Mouse (Mus musculus): ENCODE measurements at regions not wholly inside any gene's neighbourhood (a gene's known extent, or its start where the extent isn't known, plus 50 kb on each side); places are given as distances from the start of the nearest gene placed in this dataset.
A peak's percentile ranks its signal among the peaks of the same experiment; 100 is the strongest.

DNA sequence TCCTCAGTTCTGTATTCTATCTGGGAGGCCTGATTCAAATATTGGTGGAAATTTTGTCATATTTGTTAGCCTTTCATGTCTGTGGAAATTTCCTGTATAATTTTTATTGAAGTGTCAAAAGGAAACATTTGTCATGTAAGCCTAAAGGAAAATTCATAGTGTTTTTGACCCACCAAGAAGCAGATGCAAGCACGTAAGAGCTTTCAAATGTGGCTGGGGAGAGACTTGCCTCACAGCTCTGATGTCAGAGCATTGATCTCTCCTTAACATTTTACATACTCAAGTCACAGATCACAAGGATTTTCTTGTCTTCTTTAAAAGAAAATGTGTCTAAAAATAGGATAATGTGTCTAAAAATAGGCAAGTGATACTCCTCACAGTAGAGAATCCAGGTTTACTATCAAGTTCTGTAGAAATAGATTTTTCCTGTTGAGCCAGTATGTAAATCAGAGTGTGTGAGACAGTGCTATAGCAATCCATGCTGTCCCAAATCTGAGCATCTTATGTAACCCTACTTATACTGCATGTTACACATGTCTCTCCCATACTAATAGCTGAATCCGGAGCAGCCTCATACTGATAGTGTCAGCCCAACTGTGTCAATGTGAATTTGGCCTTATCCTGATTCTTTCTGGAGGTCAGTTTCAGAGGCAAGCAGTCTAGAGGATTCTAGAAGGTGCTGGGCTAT lies 110.0 kb upstream of the Runx1 start:
- DNase-seq (ENCODE audit: low read depth, low spot score): peak; percentile 48

GRCm38 (mm10) chr16:92930103-92930502 lies 104.2 kb upstream of the Runx1 start:
- DNase-seq (ENCODE audit: low read depth, low spot score): no peak

- DNase-seq (ENCODE audit: low read depth, low spot score): no peak
Observed at GRCm38 (mm10) chr16:92928201-92928600, 102.3 kb upstream of the Runx1 start.

DNA sequence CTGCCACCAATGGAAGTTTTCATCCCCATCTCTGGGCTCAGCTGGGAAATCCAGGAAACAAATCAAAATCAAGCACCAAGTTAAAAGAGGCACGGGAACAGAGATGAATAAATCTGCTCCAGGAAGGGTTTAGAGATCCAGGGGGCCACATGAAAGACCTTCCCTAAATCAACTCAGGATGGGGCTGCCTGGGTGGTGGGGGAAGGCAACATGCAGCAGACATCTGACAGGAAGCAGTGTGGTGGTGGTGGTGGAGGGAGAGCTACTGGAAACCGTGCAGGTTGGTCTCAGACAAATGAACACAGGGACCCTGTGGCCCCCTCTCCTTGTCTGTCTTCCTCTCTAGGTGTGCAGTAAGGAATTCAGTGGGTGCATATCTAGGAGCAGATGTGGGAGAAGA lies 101.7 kb upstream of the Runx1 start:
- DNase-seq (ENCODE audit: low read depth, low spot score): no peak

DNA sequence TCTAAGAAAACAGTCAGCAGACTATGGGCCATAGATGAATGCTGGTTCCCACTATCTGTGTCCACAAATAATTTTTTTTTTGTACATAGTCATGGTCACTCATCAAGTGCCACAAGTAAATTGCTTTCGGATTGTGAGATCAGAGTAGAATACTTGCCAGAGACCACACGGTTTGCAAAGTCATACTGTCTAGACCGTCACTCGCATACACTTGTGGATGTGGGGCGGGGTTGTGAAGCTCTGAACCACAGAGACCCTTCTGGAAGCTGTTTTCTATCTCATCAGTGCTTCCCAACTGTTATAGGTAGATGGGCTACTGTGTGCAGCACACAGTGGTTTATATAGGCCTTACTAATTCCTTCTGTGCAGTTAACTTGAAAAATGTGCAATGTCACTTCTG lies 100.9 kb upstream of the Runx1 start:
- no peak for DNase-seq (ENCODE audit: low read depth, low spot score)

DNA sequence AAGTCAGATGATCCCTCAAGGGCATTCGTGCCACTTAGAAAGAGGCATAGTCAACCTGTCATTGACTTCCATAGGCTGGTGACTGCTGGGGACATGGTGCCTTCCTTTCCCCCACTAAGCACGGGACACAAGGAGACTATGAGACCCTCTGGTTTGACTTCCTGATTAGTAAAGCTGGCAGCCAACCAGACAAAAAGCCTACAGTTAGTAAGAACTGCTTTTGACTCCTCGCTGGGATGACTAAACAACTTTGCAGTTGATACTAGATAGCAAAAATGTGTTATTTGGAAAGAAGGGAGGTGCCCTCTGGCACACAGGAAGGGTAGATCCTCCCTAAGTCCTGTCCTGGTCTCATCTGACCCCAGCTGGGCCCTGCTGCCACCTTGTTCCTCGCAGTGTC lies 95.0 kb upstream of the Runx1 start:
- no peak for DNase-seq (ENCODE audit: low read depth, low spot score)

- no peak for DNase-seq (ENCODE audit: low read depth, low spot score)
Observed at GRCm38 (mm10) chr16:92917356-92917755, 91.4 kb upstream of the Runx1 start.

- peak; percentile 12 for DNase-seq (ENCODE audit: low read depth, low spot score)
Observed at GRCm38 (mm10) chr16:92915651-92916050, 89.7 kb upstream of the Runx1 start.

GRCm38 (mm10) chr16:92906873-92907272 lies 80.9 kb upstream of the Runx1 start:
- no peak for DNase-seq (ENCODE audit: low read depth, low spot score)

DNA sequence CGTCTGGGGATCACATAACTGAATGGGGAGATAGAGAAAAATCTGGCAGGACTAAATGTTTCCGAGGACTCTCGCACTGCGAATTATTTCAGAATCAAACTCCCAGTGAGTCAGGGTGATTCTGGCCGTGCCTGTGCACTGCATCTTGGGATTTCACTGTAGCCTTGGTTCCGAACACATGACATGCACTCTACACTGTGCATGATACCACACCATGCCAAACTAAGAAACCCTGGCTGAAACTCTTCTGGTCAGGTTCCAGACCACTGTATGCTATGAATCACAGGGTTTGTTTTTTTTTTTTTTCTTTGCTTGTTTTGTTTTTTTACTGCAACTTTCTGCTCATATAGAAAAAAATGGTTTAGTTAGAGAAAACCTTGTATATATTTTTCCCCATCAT lies 79.7 kb upstream of the Runx1 start:
- DNase-seq (ENCODE audit: low read depth, low spot score): no peak

DNA sequence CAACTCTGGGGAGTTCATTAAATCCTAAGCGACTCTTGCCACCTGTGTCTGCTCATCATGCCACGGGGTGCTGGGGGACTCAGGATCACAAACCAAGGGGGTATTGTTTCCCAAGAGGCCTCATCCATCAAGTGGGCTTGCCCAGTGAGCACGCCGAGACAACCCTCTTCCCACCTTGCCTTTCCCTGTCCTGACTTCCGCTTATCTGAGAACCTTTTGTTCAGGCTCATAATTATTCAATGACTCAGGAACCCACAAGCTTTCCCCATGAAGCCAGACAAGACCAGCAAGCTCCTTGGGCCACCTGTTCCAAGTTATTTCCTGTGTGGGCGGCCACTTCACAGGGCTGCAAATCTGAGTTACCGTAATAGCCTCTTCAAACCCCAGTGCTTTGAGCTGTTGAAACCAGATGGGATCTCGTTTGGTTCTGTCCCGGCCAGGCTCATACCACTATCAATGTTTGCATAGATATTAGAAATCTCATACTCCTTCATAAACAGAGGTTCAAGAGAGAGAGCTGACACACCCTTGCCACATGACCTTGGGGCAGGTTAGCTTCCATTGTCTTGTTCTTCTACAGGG lies 78.0 kb upstream of the Runx1 start:
- DNase-seq (ENCODE audit: low read depth, low spot score): peak; percentile 33

DNA sequence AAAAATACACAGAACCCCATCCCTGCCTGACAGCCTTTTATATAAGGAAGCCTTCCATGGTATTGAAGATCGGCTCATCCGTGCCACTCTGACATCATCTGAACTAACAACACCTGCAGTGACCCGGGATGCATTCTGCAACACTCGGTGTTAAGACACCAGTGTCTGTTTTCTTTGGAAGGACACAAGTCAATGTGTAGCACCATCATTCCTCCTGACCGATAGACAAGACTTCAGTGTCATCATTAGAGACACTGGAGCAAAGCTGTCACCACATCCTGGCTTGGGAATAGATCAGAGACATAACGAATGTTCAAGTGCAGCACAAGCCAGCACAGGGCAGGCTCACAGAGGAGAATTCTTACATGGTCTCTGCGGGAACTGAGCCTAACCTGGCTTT lies 77.5 kb upstream of the Runx1 start:
- DNase-seq (ENCODE audit: low read depth, low spot score): no peak

- no peak for DNase-seq (ENCODE audit: low read depth, low spot score)
Observed at GRCm38 (mm10) chr16:92899704-92900103, 73.8 kb upstream of the Runx1 start.

GRCm38 (mm10) chr16:92891741-92892140 lies 65.8 kb upstream of the Runx1 start:
- no peak for DNase-seq (ENCODE audit: low read depth, low spot score)

- DNase-seq (ENCODE audit: low read depth, low spot score): no peak
Observed at GRCm38 (mm10) chr16:92890713-92891112, 64.8 kb upstream of the Runx1 start.

GRCm38 (mm10) chr16:92889537-92889936 lies 63.6 kb upstream of the Runx1 start:
- no peak for DNase-seq (ENCODE audit: low read depth, low spot score)

DNA sequence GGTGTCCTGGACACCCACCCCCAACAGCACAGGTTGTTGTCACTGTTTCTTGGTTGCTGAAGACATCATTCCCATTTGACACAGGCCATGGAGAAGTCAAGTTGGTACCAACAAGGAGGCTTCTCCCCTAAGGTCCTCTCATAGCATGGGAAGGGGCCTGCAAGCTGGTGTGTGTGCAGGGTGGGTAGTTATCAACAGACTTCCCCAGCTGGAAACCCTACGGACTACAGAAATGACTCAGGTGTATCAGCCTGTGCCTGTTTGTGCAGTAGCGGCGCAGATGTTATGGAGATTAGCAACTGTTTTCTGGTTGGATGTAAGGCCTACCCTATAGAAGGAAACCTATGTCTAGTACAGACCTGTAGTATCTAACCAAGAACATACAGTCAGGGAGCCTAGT lies 60.3 kb upstream of the Runx1 start:
- DNase-seq (ENCODE audit: low read depth, low spot score): no peak

- DNase-seq (ENCODE audit: low read depth, low spot score): no peak
Observed at GRCm38 (mm10) chr16:92883821-92884272, 57.9 kb upstream of the Runx1 start.

- DNase-seq (ENCODE audit: low read depth, low spot score): no peak
Observed at GRCm38 (mm10) chr16:92880356-92881043, 54.6 kb upstream of the Runx1 start.

- DNase-seq (ENCODE audit: low read depth, low spot score): no peak
Observed at GRCm38 (mm10) chr16:92878081-92878480, 52.1 kb upstream of the Runx1 start.

Measured in brain, adult 2 months (tissue).